Mouse (Mus musculus): Measurements from ENCODE around the gene 4930548H24Rik. TPM values are rescaled to one million over a fixed set of nuclear protein-coding genes. Genes with fewer than 3 reads are reported as not detected.

Gene 4930548H24Rik
- polyA plus RNA-seq, 1 experiment: not detected

- no peak overlapping the region for H3K27ac ChIP-seq (ENCODE audit: control insufficient read depth, insufficient read depth, low read depth, low read length, poor library complexity)
- H3K4me3 ChIP-seq (replicated peaks; ENCODE audit: control insufficient read depth, low read depth, low read length): no peak overlapping the region
- no peaks in the 10 kb centered on the region for H3K4me1 ChIP-seq (ENCODE audit: control insufficient read depth, insufficient read depth, low read length)
- 89% methylated on average over 4 of the region's 4 CpGs for WGBS
- TF ChIP-seq POLR2A (IDR thresholded peaks at IDR 0.05; ENCODE audit: borderline replicate concordance, control insufficient read depth, low read depth, low read length) (no peak), CTCF (IDR thresholded peaks at IDR 0.05; ENCODE audit: control insufficient read depth, insufficient read depth, low read length) (no peak)
These were observed 5.0 kb upstream of the 4930548H24Rik start for GRCm38 (mm10) chr5:31480536-31480935.

- TF ChIP-seq CTCF (IDR thresholded peaks at IDR 0.05; ENCODE audit: control insufficient read depth, insufficient read depth, low read length): no peak
- no peak for TF ChIP-seq POLR2A (IDR thresholded peaks at IDR 0.05; ENCODE audit: borderline replicate concordance, control insufficient read depth, low read depth, low read length)
These were observed 2.3 kb downstream of the 4930548H24Rik start for GRCm38 (mm10) chr5:31487889-31488288.

GRCm38 (mm10) chr5:31489116-31489769 is 3.7 kb downstream of the 4930548H24Rik start:
- TF ChIP-seq CTCF (IDR thresholded peaks at IDR 0.05; ENCODE audit: control insufficient read depth, insufficient read depth, low read length): no peak
- TF ChIP-seq POLR2A (IDR thresholded peaks at IDR 0.05; ENCODE audit: borderline replicate concordance, control insufficient read depth, low read depth, low read length): no peak
- no peak overlapping the region for H3K4me3 ChIP-seq (replicated peaks; ENCODE audit: control insufficient read depth, low read depth, low read length)
- 69% methylated on average over 7 of the region's 7 CpGs for WGBS
- H3K4me1 ChIP-seq (ENCODE audit: control insufficient read depth, insufficient read depth, low read length): no peaks in the 10 kb centered on the region; the same call in 1 of the 2 replicates
- no peak overlapping the region for H3K27ac ChIP-seq (ENCODE audit: control insufficient read depth, insufficient read depth, low read depth, low read length, poor library complexity)

More at GRCm38 (mm10) chr5:31487889-31488288, 2.3 kb downstream of the 4930548H24Rik start:
- H3K4me3 ChIP-seq (replicated peaks; ENCODE audit: control insufficient read depth, low read depth, low read length): no peak overlapping the region
- WGBS: 65% methylated on average over 3 of the region's 3 CpGs
- no peaks in the 10 kb centered on the region; the same call in 1 of the 2 replicates for H3K4me1 ChIP-seq (ENCODE audit: control insufficient read depth, insufficient read depth, low read length)
- no peak overlapping the region for H3K27ac ChIP-seq (ENCODE audit: control insufficient read depth, insufficient read depth, low read depth, low read length, poor library complexity)

- H3K27ac ChIP-seq (ENCODE audit: control insufficient read depth, insufficient read depth, low read depth, low read length, poor library complexity): no peak overlapping the region
- H3K4me1 ChIP-seq (ENCODE audit: control insufficient read depth, insufficient read depth, low read length): peaks cover 1% of the 10 kb centered on the region
- no peak overlapping the region for H3K4me3 ChIP-seq (replicated peaks; ENCODE audit: control insufficient read depth, low read depth, low read length)
- TF ChIP-seq CTCF (IDR thresholded peaks at IDR 0.05; ENCODE audit: control insufficient read depth, insufficient read depth, low read length) (no peak), POLR2A (IDR thresholded peaks at IDR 0.05; ENCODE audit: borderline replicate concordance, control insufficient read depth, low read depth, low read length) (no peak)
- 64% methylated on average over 1 of the region's 1 CpGs for WGBS
These were observed 6.5 kb downstream of the 4930548H24Rik start for GRCm38 (mm10) chr5:31492031-31492430.

- no peak within 1 kb of the TSS for H3K27ac ChIP-seq (ENCODE audit: control insufficient read depth, insufficient read depth, low read depth, low read length, poor library complexity)
- H3K4me1 ChIP-seq (ENCODE audit: control insufficient read depth, insufficient read depth, low read length): peaks cover 1% of the 10 kb centered on the region
- WGBS: under 1% methylated on average over 49 of the region's 49 CpGs
- TF ChIP-seq POLR2A (IDR thresholded peaks at IDR 0.05; ENCODE audit: borderline replicate concordance, control insufficient read depth, low read depth, low read length) (peak; percentile 42; the same call in 1 of the 2 replicates), CTCF (IDR thresholded peaks at IDR 0.05; ENCODE audit: control insufficient read depth, insufficient read depth, low read length) (no peak)
- H3K4me3 ChIP-seq (replicated peaks; ENCODE audit: control insufficient read depth, low read depth, low read length): peak within 1 kb of the TSS; percentile 92
These were observed 9.2 kb downstream of the 4930548H24Rik start, which contains the start of gene Gpn1 for GRCm38 (mm10) chr5:31494513-31495297. Gpn1 (plus strand) TSS chr5:31494741.

- no peak for TF ChIP-seq POLR2A (IDR thresholded peaks at IDR 0.05; ENCODE audit: borderline replicate concordance, control insufficient read depth, low read depth, low read length)
- no peak for TF ChIP-seq CTCF (IDR thresholded peaks at IDR 0.05; ENCODE audit: control insufficient read depth, insufficient read depth, low read length)
- no peak overlapping the region for H3K4me3 ChIP-seq (replicated peaks; ENCODE audit: control insufficient read depth, low read depth, low read length)
- WGBS: 86% methylated on average over 10 of the region's 10 CpGs
These were observed 19.3 kb downstream of the 4930548H24Rik start for GRCm38 (mm10) chr5:31504843-31505242.

GRCm38 (mm10) chr5:31512481-31512880 is 26.9 kb downstream of the 4930548H24Rik start:
- 12% methylated on average over 1 of the region's 1 CpGs for WGBS
- H3K4me3 ChIP-seq (replicated peaks; ENCODE audit: control insufficient read depth, low read depth, low read length): no peak overlapping the region
- no peak for TF ChIP-seq CTCF (IDR thresholded peaks at IDR 0.05; ENCODE audit: control insufficient read depth, insufficient read depth, low read length)
- TF ChIP-seq POLR2A (IDR thresholded peaks at IDR 0.05; ENCODE audit: borderline replicate concordance, control insufficient read depth, low read depth, low read length): no peak
- no peaks in the 10 kb centered on the region for H3K4me1 ChIP-seq (ENCODE audit: control insufficient read depth, insufficient read depth, low read length)
- no peak overlapping the region for H3K27ac ChIP-seq (ENCODE audit: control insufficient read depth, insufficient read depth, low read depth, low read length, poor library complexity)

More at GRCm38 (mm10) chr5:31504843-31505242, 19.3 kb downstream of the 4930548H24Rik start:
- Histone ChIP-seq H3K27ac (ENCODE audit: control insufficient read depth, insufficient read depth, low read depth, low read length, poor library complexity) (no peak overlapping the region), H3K4me1 (ENCODE audit: control insufficient read depth, insufficient read depth, low read length) (no peaks in the 10 kb centered on the region)

- H3K4me1 ChIP-seq (ENCODE audit: control insufficient read depth, insufficient read depth, low read length): no peaks in the 10 kb centered on the region
- H3K4me3 ChIP-seq (replicated peaks; ENCODE audit: control insufficient read depth, low read depth, low read length): no peak overlapping the region
- TF ChIP-seq POLR2A (IDR thresholded peaks at IDR 0.05; ENCODE audit: borderline replicate concordance, control insufficient read depth, low read depth, low read length) (no peak), CTCF (IDR thresholded peaks at IDR 0.05; ENCODE audit: control insufficient read depth, insufficient read depth, low read length) (no peak)
- 76% methylated on average over 6 of the region's 6 CpGs for WGBS
- H3K27ac ChIP-seq (ENCODE audit: control insufficient read depth, insufficient read depth, low read depth, low read length, poor library complexity): no peak overlapping the region
These were observed 35.0 kb downstream of the 4930548H24Rik start for GRCm38 (mm10) chr5:31520556-31520955.

Data from bone marrow, adult 2 months (tissue).